Comparison of ENCODE assay signal across 8 mouse cellular contexts in the genomic region with DNA sequence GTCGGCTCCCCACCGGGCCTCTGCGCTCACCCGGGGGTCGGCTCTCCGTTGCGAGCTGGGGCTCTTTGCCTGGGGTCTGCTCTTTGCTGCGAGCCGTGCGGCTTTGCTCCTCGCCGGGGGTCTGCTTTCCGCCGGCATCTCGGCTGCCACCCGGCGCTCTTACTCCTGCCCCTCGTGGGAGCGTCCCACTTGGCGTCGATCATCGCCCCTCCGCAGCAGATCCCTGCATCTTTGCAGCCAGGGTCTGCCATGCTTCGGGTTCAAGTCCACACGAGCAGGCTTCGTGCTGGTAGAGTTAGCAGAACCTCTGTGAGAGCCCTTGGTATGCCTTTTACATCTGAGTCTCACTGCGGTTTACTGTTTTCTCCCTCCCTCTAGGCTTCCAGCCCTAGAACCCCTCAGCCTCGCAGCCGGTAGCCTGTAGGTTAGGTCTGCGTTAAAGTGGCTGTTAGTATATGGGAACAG. TPM values are rescaled to one million over a fixed set of nuclear protein-coding genes. Genes with fewer than 3 reads are reported as not detected.
A peak's percentile ranks its signal among the peaks of the same experiment; 100 is the strongest.
DNase-seq lines count a peak whose midpoint lies in the region; ATAC-seq and TF ChIP-seq lines count a peak whose summit lies in the region.

No protein-coding gene starts in this region.

- peak; percentile 39; the same call in 1 of the 2 replicates for ATAC-seq in frontal cortex, adult (ENCODE audit: low TSS enrichment)
- peak; percentile 28; the same call in 1 of the 2 replicates for ATAC-seq in heart, postnatal 0 days (ENCODE audit: insufficient read depth, low read depth)
- ATAC-seq in liver, embryonic 16.5 days (ENCODE audit: low read depth) = 0 out of 2 replicates have a peak, but pooled peaks have one; percentile 22

- 0% methylated on average over 30 of the region's 30 CpGs for WGBS in heart, postnatal 0 days
- under 1% methylated on average over 30 of the region's 30 CpGs for WGBS in liver, embryonic 16.5 days (ENCODE audit: insufficient replicate concordance)

- H3K4me2 ChIP-seq in heart, postnatal 0 days (ENCODE audit: low read depth, low read length) = peak overlapping the region; percentile 80
- H3K4me2 ChIP-seq in liver, embryonic 16.5 days (ENCODE audit: low read depth, low read length) = peak overlapping the region; percentile 98

- H3K27ac ChIP-seq in heart, postnatal 0 days (ENCODE audit: low read depth) = no peak overlapping the region
- H3K27ac ChIP-seq in liver, embryonic 16.5 days (ENCODE audit: low read length) = peak overlapping the region; percentile 74; the same call in 1 of the 2 replicates

- peak overlapping the region; percentile 84 for H3K9ac ChIP-seq in heart, postnatal 0 days (replicated peaks; ENCODE audit: low read depth, low read length)
- peak overlapping the region; percentile 95 for H3K9ac ChIP-seq in liver, embryonic 16.5 days (ENCODE audit: low read depth, low read length)

- peaks cover 14% of the 10 kb centered on the region; the same call in 1 of the 2 replicates for H3K4me1 ChIP-seq in heart, postnatal 0 days (ENCODE audit: control insufficient read depth, insufficient read depth)
- peaks cover 21% of the 10 kb centered on the region for H3K4me1 ChIP-seq in liver, embryonic 16.5 days (ENCODE audit: control insufficient read depth, low read depth, low read length)

- TF ChIP-seq EP300 in heart, postnatal 0 days (IDR thresholded peaks at IDR 0.05; ENCODE audit: low read depth) = no peak

- H3K27me3 ChIP-seq in heart, postnatal 0 days (ENCODE audit: control insufficient read depth, insufficient read depth, low read length) = no peaks in the 10 kb centered on the region
- H3K27me3 ChIP-seq in liver, embryonic 16.5 days (ENCODE audit: control insufficient read depth, insufficient read depth, low read depth, low read length) = no peaks in the 10 kb centered on the region

- peaks cover 30% of the 10 kb centered on the region; the same call in 1 of the 2 replicates for H3K36me3 ChIP-seq in heart, postnatal 0 days (replicated peaks; ENCODE audit: control insufficient read depth, insufficient read depth, low read length)
- H3K36me3 ChIP-seq in liver, embryonic 16.5 days (ENCODE audit: control insufficient read depth, insufficient read depth) = peaks cover 2% of the 10 kb centered on the region; the same call in 1 of the 2 replicates

- no peak for DNase-seq in frontal cortex, postnatal 14 days (ENCODE audit: low spot score in 2 of 2)
- DNase-seq in urinary bladder, postnatal 25 days (ENCODE audit: low spot score) = peak; percentile 13
- no peak for DNase-seq in urinary bladder, postnatal 14 days (ENCODE audit: low spot score)
- no peak for DNase-seq in heart, postnatal 0 days (ENCODE audit: low spot score)
- DNase-seq in testis, postnatal 10 days (ENCODE audit: low spot score) = no peak
- DNase-seq in adrenal gland, postnatal 4 days (ENCODE audit: low spot score in 2 of 2) = no peak

- peak overlapping the region; percentile 92 for H3K4me3 ChIP-seq in heart, postnatal 0 days (ENCODE audit: low read depth, low read length)
- H3K4me3 ChIP-seq in liver, embryonic 16.5 days (ENCODE audit: low read depth, low read length) = peak overlapping the region; percentile 95

- TF ChIP-seq CTCF in heart, postnatal 0 days (IDR thresholded peaks at IDR 0.05; ENCODE audit: low read depth) = no peak

- H3K9me3 ChIP-seq in heart, postnatal 0 days (replicated peaks; ENCODE audit: control insufficient read depth, low read length) = no peaks in the 10 kb centered on the region
- no peaks in the 10 kb centered on the region for H3K9me3 ChIP-seq in liver, embryonic 16.5 days (replicated peaks; ENCODE audit: control insufficient read depth, low read length)

RNA-seq across cellular contexts. Expression of a gene that starts 0.4 kb away (rescaled TPM):
- 8.0 and 39.5 TPM in 2 replicates for total RNA-seq in heart, postnatal 0 days (2014; rRNA removed; ENCODE audit: low replicate concordance)
- 32.6 and 36.8 TPM in 2 replicates for polyA plus RNA-seq in heart, postnatal 0 days (2015; fragmentation: Nextera tagmentation; extraction: Ambion mirVana)
- 19.6 and 22.6 TPM in 2 replicates for polyA plus RNA-seq in liver, embryonic 16.5 days (2015; fragmentation: Nextera tagmentation; extraction: Ambion mirVana)
- 10 to 100 TPM; 35.5 to 36.5 TPM for total RNA-seq in adrenal gland, postnatal 4 days (2021)

RNA-seq across cellular contexts. Expression of a gene that starts 0.9 kb away (rescaled TPM):
- total RNA-seq in heart, postnatal 0 days (2014; rRNA removed; ENCODE audit: low replicate concordance) = 23.9 and 24.2 TPM in 2 replicates
- polyA plus RNA-seq in heart, postnatal 0 days (2015; fragmentation: Nextera tagmentation; extraction: Ambion mirVana) = 11.4 and 11.9 TPM in 2 replicates
- polyA plus RNA-seq in liver, embryonic 16.5 days (2015; fragmentation: Nextera tagmentation; extraction: Ambion mirVana) = 12.6 and 13.2 TPM in 2 replicates
- 10 to 100 TPM; 21.4 to 22.5 TPM for total RNA-seq in adrenal gland, postnatal 4 days (2021)

RNA-seq across cellular contexts. Expression of a gene that starts 7.7 kb away (rescaled TPM):
- total RNA-seq in heart, postnatal 0 days (2014; rRNA removed; ENCODE audit: low replicate concordance) = 7.4 and 10.0 TPM in 2 replicates
- 7.9 and 8.1 TPM in 2 replicates for polyA plus RNA-seq in heart, postnatal 0 days (2015; fragmentation: Nextera tagmentation; extraction: Ambion mirVana)
- 7.8 and 7.9 TPM in 2 replicates for polyA plus RNA-seq in liver, embryonic 16.5 days (2015; fragmentation: Nextera tagmentation; extraction: Ambion mirVana)
- total RNA-seq in adrenal gland, postnatal 4 days (2021) = 1 to 10 TPM; 8.2 to 9.7 TPM

RNA-seq across cellular contexts. Expression of a gene that starts 23.5 kb away (rescaled TPM):
- 241 and 266 TPM in 2 replicates for total RNA-seq in heart, postnatal 0 days (2014; rRNA removed; ENCODE audit: low replicate concordance)
- polyA plus RNA-seq in heart, postnatal 0 days (2015; fragmentation: Nextera tagmentation; extraction: Ambion mirVana) = 309 and 313 TPM in 2 replicates
- 1.7 and 2.7 TPM in 2 replicates for polyA plus RNA-seq in liver, embryonic 16.5 days (2015; fragmentation: Nextera tagmentation; extraction: Ambion mirVana)
- total RNA-seq in adrenal gland, postnatal 4 days (2021) = 1 to 10 TPM; 4.8 to 7.6 TPM

RNA-seq across cellular contexts. Expression of a gene that starts 24.6 kb away (rescaled TPM):
- total RNA-seq in heart, postnatal 0 days (2014; rRNA removed; ENCODE audit: low replicate concordance) = 758 and 766 TPM in 2 replicates
- 1,736 and 1,781 TPM in 2 replicates for polyA plus RNA-seq in heart, postnatal 0 days (2015; fragmentation: Nextera tagmentation; extraction: Ambion mirVana)
- 9.9 and 16.1 TPM in 2 replicates for polyA plus RNA-seq in liver, embryonic 16.5 days (2015; fragmentation: Nextera tagmentation; extraction: Ambion mirVana)
- 10 to 100 TPM; 47.8 to 84.1 TPM for total RNA-seq in adrenal gland, postnatal 4 days (2021)
